Mouse (Mus musculus): Measurements from ENCODE around the gene Gm5108. TPM values are rescaled to one million over a fixed set of nuclear protein-coding genes. Genes with fewer than 3 reads are reported as not detected.

Gm5108 gene
- polyA plus RNA-seq (2015; fragmentation: Nextera tagmentation; extraction: Ambion mirVana) = not detected in 2 replicates

GRCm38 (mm10) chr5:67941369-67941768 is at the start of gene Gm5108:
Gene Gm5108, plus strand, starts transcription at chr5:67941669.
- 89% methylated on average over 2 of the region's 2 CpGs for WGBS
- H3K4me3 ChIP-seq (replicated peaks) = no peak within 1 kb of the TSS
- no peak within 1 kb of the TSS for H3K9ac ChIP-seq (replicated peaks)
- no peak within 1 kb of the TSS for H3K27ac ChIP-seq (replicated peaks)
- no peaks in the 10 kb centered on the region for H3K4me1 ChIP-seq
- no peaks in the 10 kb centered on the region for H3K9me3 ChIP-seq (replicated peaks)
- no peaks in the 10 kb centered on the region for H3K27me3 ChIP-seq (replicated peaks)
- no peak for ATAC-seq (ENCODE audit: low FRiP score)
- no peaks in the 10 kb centered on the region for H3K36me3 ChIP-seq
- H3K4me2 ChIP-seq = no peak within 1 kb of the TSS

- Histone ChIP-seq H3K36me3 (no peaks in the 10 kb centered on the region), H3K9ac (replicated peaks) (no peak overlapping the region), H3K4me3 (replicated peaks) (no peak overlapping the region), H3K4me1 (no peaks in the 10 kb centered on the region), H3K27me3 (replicated peaks) (no peaks in the 10 kb centered on the region), H3K4me2 (no peak overlapping the region), H3K27ac (replicated peaks) (no peak overlapping the region), H3K9me3 (replicated peaks) (no peaks in the 10 kb centered on the region)
- no peak for ATAC-seq (ENCODE audit: low FRiP score)
- WGBS = 91% methylated on average over 1 of the region's 1 CpGs
These were observed 42.5 kb upstream of the Gm5108 start for GRCm38 (mm10) chr5:67898921-67899320.

GRCm38 (mm10) chr5:67904555-67904954 is 36.9 kb upstream of the Gm5108 start:
- 84% methylated on average over 2 of the region's 2 CpGs for WGBS
- no peak overlapping the region for H3K9ac ChIP-seq (replicated peaks)
- no peaks in the 10 kb centered on the region for H3K27me3 ChIP-seq (replicated peaks)
- H3K4me3 ChIP-seq (replicated peaks) = no peak overlapping the region
- no peak overlapping the region for H3K4me2 ChIP-seq
- no peaks in the 10 kb centered on the region for H3K36me3 ChIP-seq
- no peak for ATAC-seq (ENCODE audit: low FRiP score)
- H3K27ac ChIP-seq (replicated peaks) = no peak overlapping the region
- no peaks in the 10 kb centered on the region for H3K4me1 ChIP-seq
- H3K9me3 ChIP-seq (replicated peaks) = no peaks in the 10 kb centered on the region

- 51% methylated on average over 4 of the region's 4 CpGs for WGBS
- Histone ChIP-seq H3K9me3 (replicated peaks) (no peaks in the 10 kb centered on the region), H3K36me3 (no peaks in the 10 kb centered on the region), H3K4me3 (replicated peaks) (no peak overlapping the region), H3K4me2 (no peak overlapping the region), H3K9ac (replicated peaks) (no peak overlapping the region), H3K4me1 (no peaks in the 10 kb centered on the region), H3K27ac (replicated peaks) (no peak overlapping the region), H3K27me3 (replicated peaks) (no peaks in the 10 kb centered on the region)
- no peak for ATAC-seq (ENCODE audit: low FRiP score)
These were observed 10.9 kb upstream of the Gm5108 start for GRCm38 (mm10) chr5:67930584-67930983.

- H3K36me3 ChIP-seq = no peaks in the 10 kb centered on the region
- H3K27ac ChIP-seq (replicated peaks) = no peak overlapping the region
- no peaks in the 10 kb centered on the region for H3K9me3 ChIP-seq (replicated peaks)
- H3K4me3 ChIP-seq (replicated peaks) = no peak overlapping the region
- 15% methylated on average over 2 of the region's 2 CpGs for WGBS
- no peak overlapping the region for H3K9ac ChIP-seq (replicated peaks)
- H3K4me1 ChIP-seq = no peaks in the 10 kb centered on the region
- H3K4me2 ChIP-seq = no peak overlapping the region
- ATAC-seq (ENCODE audit: low FRiP score) = no peak
- H3K27me3 ChIP-seq (replicated peaks) = no peaks in the 10 kb centered on the region
These were observed 9.8 kb upstream of the Gm5108 start for GRCm38 (mm10) chr5:67931623-67932022.

GRCm38 (mm10) chr5:67943199-67943598 is 1.7 kb downstream of the Gm5108 start:
- no peaks in the 10 kb centered on the region for H3K9me3 ChIP-seq (replicated peaks)
- H3K36me3 ChIP-seq = no peaks in the 10 kb centered on the region
- H3K4me1 ChIP-seq = no peaks in the 10 kb centered on the region
- WGBS = 83% methylated on average over 2 of the region's 2 CpGs
- H3K27ac ChIP-seq (replicated peaks) = no peak overlapping the region
- no peak overlapping the region for H3K4me2 ChIP-seq
- H3K4me3 ChIP-seq (replicated peaks) = no peak overlapping the region
- ATAC-seq (ENCODE audit: low FRiP score) = no peak
- no peaks in the 10 kb centered on the region for H3K27me3 ChIP-seq (replicated peaks)
- no peak overlapping the region for H3K9ac ChIP-seq (replicated peaks)

- Histone ChIP-seq H3K27me3 (replicated peaks) (no peaks in the 10 kb centered on the region), H3K9ac (replicated peaks) (no peak overlapping the region), H3K4me2 (no peak overlapping the region), H3K9me3 (replicated peaks) (no peaks in the 10 kb centered on the region), H3K27ac (replicated peaks) (no peak overlapping the region), H3K4me3 (replicated peaks) (no peak overlapping the region), H3K36me3 (no peaks in the 10 kb centered on the region), H3K4me1 (no peaks in the 10 kb centered on the region)
- no peak for ATAC-seq (ENCODE audit: low FRiP score)
- WGBS = 91% methylated on average over 1 of the region's 1 CpGs
These were observed 2.8 kb downstream of the Gm5108 start for GRCm38 (mm10) chr5:67944074-67944785.

GRCm38 (mm10) chr5:67946321-67946720 is 4.9 kb downstream of the Gm5108 start, which contains the start of gene Gm21905:
Gene Gm21905, minus strand, starts transcription at chr5:67946421.
- H3K27ac ChIP-seq (replicated peaks) = no peak within 1 kb of the TSS
- no peaks in the 10 kb centered on the region for H3K4me1 ChIP-seq
- H3K4me2 ChIP-seq = no peak within 1 kb of the TSS
- no peaks in the 10 kb centered on the region for H3K27me3 ChIP-seq (replicated peaks)
- H3K9me3 ChIP-seq (replicated peaks) = no peaks in the 10 kb centered on the region
- WGBS = 85% methylated on average over 5 of the region's 5 CpGs
- H3K36me3 ChIP-seq = no peaks in the 10 kb centered on the region
- no peak for ATAC-seq (ENCODE audit: low FRiP score)
- no peak within 1 kb of the TSS for H3K9ac ChIP-seq (replicated peaks)
- H3K4me3 ChIP-seq (replicated peaks) = no peak within 1 kb of the TSS

GRCm38 (mm10) chr5:67947006-67947405 is 5.5 kb downstream of the Gm5108 start:
- no peaks in the 10 kb centered on the region for H3K4me1 ChIP-seq
- H3K4me2 ChIP-seq = no peak overlapping the region
- no peaks in the 10 kb centered on the region for H3K27me3 ChIP-seq (replicated peaks)
- H3K9ac ChIP-seq (replicated peaks) = no peak overlapping the region
- H3K36me3 ChIP-seq = no peaks in the 10 kb centered on the region
- no peak overlapping the region for H3K4me3 ChIP-seq (replicated peaks)
- no peaks in the 10 kb centered on the region for H3K9me3 ChIP-seq (replicated peaks)
- no peak for ATAC-seq (ENCODE audit: low FRiP score)
- H3K27ac ChIP-seq (replicated peaks) = no peak overlapping the region

- no peaks in the 10 kb centered on the region for H3K36me3 ChIP-seq
- WGBS = 86% methylated on average over 5 of the region's 5 CpGs
- ATAC-seq (ENCODE audit: low FRiP score) = no peak
- no peak overlapping the region for H3K9ac ChIP-seq (replicated peaks)
- no peak overlapping the region for H3K27ac ChIP-seq (replicated peaks)
- no peak overlapping the region for H3K4me2 ChIP-seq
- H3K4me3 ChIP-seq (replicated peaks) = no peak overlapping the region
- no peaks in the 10 kb centered on the region for H3K4me1 ChIP-seq
- no peaks in the 10 kb centered on the region for H3K9me3 ChIP-seq (replicated peaks)
- no peaks in the 10 kb centered on the region for H3K27me3 ChIP-seq (replicated peaks)
These were observed 6.6 kb downstream of the Gm5108 start for GRCm38 (mm10) chr5:67948074-67948473.

- H3K4me2 ChIP-seq = no peak overlapping the region
- WGBS = 83% methylated on average over 4 of the region's 4 CpGs
These were observed 12.6 kb downstream of the Gm5108 start for GRCm38 (mm10) chr5:67954097-67954496.

GRCm38 (mm10) chr5:67955486-67955885 is 14.0 kb downstream of the Gm5108 start:
- 77% methylated on average over 7 of the region's 7 CpGs for WGBS
- H3K4me3 ChIP-seq (replicated peaks) = no peak overlapping the region
- no peak overlapping the region for H3K27ac ChIP-seq (replicated peaks)
- no peaks in the 10 kb centered on the region for H3K27me3 ChIP-seq (replicated peaks)
- no peak overlapping the region for H3K4me2 ChIP-seq
- no peaks in the 10 kb centered on the region for H3K9me3 ChIP-seq (replicated peaks)
- no peaks in the 10 kb centered on the region for H3K36me3 ChIP-seq
- H3K4me1 ChIP-seq = no peaks in the 10 kb centered on the region
- no peak for ATAC-seq (ENCODE audit: low FRiP score)
- no peak overlapping the region for H3K9ac ChIP-seq (replicated peaks)

More at GRCm38 (mm10) chr5:67954097-67954496, 12.6 kb downstream of the Gm5108 start:
- no peak overlapping the region for H3K9ac ChIP-seq (replicated peaks)
- ATAC-seq (ENCODE audit: low FRiP score) = no peak
- H3K4me3 ChIP-seq (replicated peaks) = no peak overlapping the region
- H3K4me1 ChIP-seq = no peaks in the 10 kb centered on the region
- no peak overlapping the region for H3K27ac ChIP-seq (replicated peaks)
- H3K27me3 ChIP-seq (replicated peaks) = no peaks in the 10 kb centered on the region
- H3K9me3 ChIP-seq (replicated peaks) = no peaks in the 10 kb centered on the region
- H3K36me3 ChIP-seq = no peaks in the 10 kb centered on the region
